Mouse (Mus musculus): Measurements from ENCODE around the gene Zfp523. TPM values are rescaled to one million over a fixed set of nuclear protein-coding genes. Genes with fewer than 3 reads are reported as not detected.
A peak's percentile ranks its signal among the peaks of the same experiment; 100 is the strongest.

Gene Zfp523
- polyA plus RNA-seq, 1 experiment = 111 TPM

GRCm38 (mm10) chr17:28163666-28164065 is 13.3 kb upstream of the Zfp523 start:
- peak; percentile 77 for DNase-seq (ENCODE audit: low read depth)
- TF ChIP-seq POLR2A (IDR thresholded peaks at IDR 0.05; ENCODE audit: borderline replicate concordance, extremely low read depth, insufficient read depth, insufficient read length, poor library complexity, severe bottlenecking) = no peak
- TF ChIP-seq CTCF (IDR thresholded peaks at IDR 0.05; ENCODE audit: borderline replicate concordance, extremely low read depth, insufficient read depth, insufficient read length) = peak; percentile 93

- no peak for TF ChIP-seq CTCF (IDR thresholded peaks at IDR 0.05; ENCODE audit: borderline replicate concordance, extremely low read depth, insufficient read depth, insufficient read length)
- no peak for DNase-seq (ENCODE audit: low read depth)
These were observed 6.2 kb upstream of the Zfp523 start for GRCm38 (mm10) chr17:28170460-28171305.

GRCm38 (mm10) chr17:28172690-28173089 is 4.2 kb upstream of the Zfp523 start:
- no peak for DNase-seq (ENCODE audit: low read depth)
- no peak for TF ChIP-seq POLR2A (IDR thresholded peaks at IDR 0.05; ENCODE audit: borderline replicate concordance, extremely low read depth, insufficient read depth, insufficient read length, poor library complexity, severe bottlenecking)
- TF ChIP-seq CTCF (IDR thresholded peaks at IDR 0.05; ENCODE audit: borderline replicate concordance, extremely low read depth, insufficient read depth, insufficient read length) = no peak

- TF ChIP-seq CTCF (IDR thresholded peaks at IDR 0.05; ENCODE audit: borderline replicate concordance, extremely low read depth, insufficient read depth, insufficient read length) (no peak), POLR2A (IDR thresholded peaks at IDR 0.05; ENCODE audit: borderline replicate concordance, extremely low read depth, insufficient read depth, insufficient read length, poor library complexity, severe bottlenecking) (peak; percentile 2; the same call in 1 of the 2 replicates)
These were observed 664 bp downstream of the Zfp523 start for GRCm38 (mm10) chr17:28177540-28178046.

GRCm38 (mm10) chr17:28180331-28180730 is 3.4 kb downstream of the Zfp523 start:
- TF ChIP-seq CTCF (IDR thresholded peaks at IDR 0.05; ENCODE audit: borderline replicate concordance, extremely low read depth, insufficient read depth, insufficient read length) (no peak), POLR2A (IDR thresholded peaks at IDR 0.05; ENCODE audit: borderline replicate concordance, extremely low read depth, insufficient read depth, insufficient read length, poor library complexity, severe bottlenecking) (no peak)
- DNase-seq (ENCODE audit: low read depth) = no peak

More at GRCm38 (mm10) chr17:28177540-28178046, 664 bp downstream of the Zfp523 start:
- DNase-seq (ENCODE audit: low read depth) = peak; percentile 72

GRCm38 (mm10) chr17:28180783-28181544 is 4.0 kb downstream of the Zfp523 start:
- TF ChIP-seq CTCF (IDR thresholded peaks at IDR 0.05; ENCODE audit: borderline replicate concordance, extremely low read depth, insufficient read depth, insufficient read length) (no peak), POLR2A (IDR thresholded peaks at IDR 0.05; ENCODE audit: borderline replicate concordance, extremely low read depth, insufficient read depth, insufficient read length, poor library complexity, severe bottlenecking) (no peak)
- DNase-seq (ENCODE audit: low read depth) = no peak

GRCm38 (mm10) chr17:28184971-28185638 is 8.2 kb downstream of the Zfp523 start:
- TF ChIP-seq CTCF (IDR thresholded peaks at IDR 0.05; ENCODE audit: borderline replicate concordance, extremely low read depth, insufficient read depth, insufficient read length) = no peak
- TF ChIP-seq POLR2A (IDR thresholded peaks at IDR 0.05; ENCODE audit: borderline replicate concordance, extremely low read depth, insufficient read depth, insufficient read length, poor library complexity, severe bottlenecking) = no peak
- DNase-seq (ENCODE audit: low read depth) = peak; percentile 29

GRCm38 (mm10) chr17:28188313-28188712 is 11.4 kb downstream of the Zfp523 start:
- TF ChIP-seq POLR2A (IDR thresholded peaks at IDR 0.05; ENCODE audit: borderline replicate concordance, extremely low read depth, insufficient read depth, insufficient read length, poor library complexity, severe bottlenecking) (no peak), CTCF (IDR thresholded peaks at IDR 0.05; ENCODE audit: borderline replicate concordance, extremely low read depth, insufficient read depth, insufficient read length) (no peak)
- no peak for DNase-seq (ENCODE audit: low read depth)

GRCm38 (mm10) chr17:28192754-28193153 is 15.8 kb downstream of the Zfp523 start:
- no peak for DNase-seq (ENCODE audit: low read depth)
- TF ChIP-seq CTCF (IDR thresholded peaks at IDR 0.05; ENCODE audit: borderline replicate concordance, extremely low read depth, insufficient read depth, insufficient read length) (no peak), POLR2A (IDR thresholded peaks at IDR 0.05; ENCODE audit: borderline replicate concordance, extremely low read depth, insufficient read depth, insufficient read length, poor library complexity, severe bottlenecking) (no peak)

GRCm38 (mm10) chr17:28193559-28193958 is 16.6 kb downstream of the Zfp523 start:
- TF ChIP-seq CTCF (IDR thresholded peaks at IDR 0.05; ENCODE audit: borderline replicate concordance, extremely low read depth, insufficient read depth, insufficient read length) (no peak), POLR2A (IDR thresholded peaks at IDR 0.05; ENCODE audit: borderline replicate concordance, extremely low read depth, insufficient read depth, insufficient read length, poor library complexity, severe bottlenecking) (no peak)
- DNase-seq (ENCODE audit: low read depth) = no peak

- TF ChIP-seq CTCF (IDR thresholded peaks at IDR 0.05; ENCODE audit: borderline replicate concordance, extremely low read depth, insufficient read depth, insufficient read length) (no peak), POLR2A (IDR thresholded peaks at IDR 0.05; ENCODE audit: borderline replicate concordance, extremely low read depth, insufficient read depth, insufficient read length, poor library complexity, severe bottlenecking) (no peak)
- DNase-seq (ENCODE audit: low read depth) = no peak
These were observed 18.1 kb downstream of the Zfp523 start for GRCm38 (mm10) chr17:28195033-28195432.

Measured in brain, embryonic 14.5 days (tissue).